Mouse (Mus musculus): Measurements from ENCODE around the gene Cic.

The Cic gene
- long read RNA-seq, experiment 1, partial matches to known transcripts: 2 of 19 reads
- long read RNA-seq, experiment 1, other reads (novel, unspliced or antisense): 17 of 19 reads
- long read RNA-seq, experiment 2, partial matches to known transcripts: 3 of 20 reads
- long read RNA-seq, experiment 2, other reads (novel, unspliced or antisense): 17 of 20 reads

GRCm38 (mm10) chr7:25267301-25267750 is at the start of gene Cic:
Gene Cic, plus strand, starts transcription at chr7:25267704.
- intact Hi-C loops (cut with DNase I): loop anchor here (2.0 kb wide), 1 partner anchor 17 kb away; the partner anchor contains the start of gene Erf

- intact Hi-C loops (cut with DNase I): no loop called here
These were observed 48.6 kb upstream of the Cic start for GRCm38 (mm10) chr7:25218705-25219415.

GRCm38 (mm10) chr7:25219416-25219750 is 48.1 kb upstream of the Cic start:
- intact Hi-C loops (cut with DNase I): no loop called here

- intact Hi-C loops (cut with DNase I): no loop called here
These were observed 47.6 kb upstream of the Cic start for GRCm38 (mm10) chr7:25219756-25220456.

GRCm38 (mm10) chr7:25220457-25221101 is 46.9 kb upstream of the Cic start, which contains the start of gene Dedd2:
Gene Dedd2, minus strand, starts transcription at chr7:25220615.
- intact Hi-C loops (cut with DNase I): no loop called here

GRCm38 (mm10) chr7:25221102-25221883 is 46.2 kb upstream of the Cic start, which contains the start of gene Zfp526:
Gene Zfp526, plus strand, starts transcription at chr7:25221425.
- intact Hi-C loops (cut with DNase I): no loop called here

- intact Hi-C loops (cut with DNase I): no loop called here
These were observed 45.1 kb upstream of the Cic start for GRCm38 (mm10) chr7:25222275-25222967.

- intact Hi-C loops (cut with DNase I): no loop called here
These were observed 39.8 kb upstream of the Cic start for GRCm38 (mm10) chr7:25227523-25228300.

- intact Hi-C loops (cut with DNase I): no loop called here
These were observed 36.7 kb upstream of the Cic start for GRCm38 (mm10) chr7:25230690-25231285.

GRCm38 (mm10) chr7:25232101-25232648 is 35.3 kb upstream of the Cic start:
- intact Hi-C loops (cut with DNase I): no loop called here

- intact Hi-C loops (cut with DNase I): no loop called here
These were observed 34.4 kb upstream of the Cic start for GRCm38 (mm10) chr7:25233061-25233460.

GRCm38 (mm10) chr7:25235526-25235925 is 32.0 kb upstream of the Cic start:
- intact Hi-C loops (cut with DNase I): no loop called here

GRCm38 (mm10) chr7:25237249-25238014 is 30.1 kb upstream of the Cic start, which contains the start of gene Gsk3a:
Gene Gsk3a, minus strand, starts transcription at chr7:25237851.
- intact Hi-C loops (cut with DNase I): no loop called here

- intact Hi-C loops (cut with DNase I): no loop called here
These were observed 29.3 kb upstream of the Cic start for GRCm38 (mm10) chr7:25238015-25238706.

GRCm38 (mm10) chr7:25238829-25239623 is 28.5 kb upstream of the Cic start:
- intact Hi-C loops (cut with DNase I): loop anchor here (1.0 kb wide), 1 partner anchor 39 kb away; no protein-coding TSS in a partner anchor

- intact Hi-C loops (cut with DNase I): loop anchor here (5.0 kb wide), 2 partner anchors 77 to 92 kb away; partner anchors contain the start of gene Megf8
These were observed 26.9 kb upstream of the Cic start for GRCm38 (mm10) chr7:25240631-25241030.
